Mouse (Mus musculus) megakaryocyte-erythroid progenitor cell, adult 5-6 weeks (primary cell): ENCODE results near the gene Igf2bp3. TPM values are rescaled to one million over a fixed set of nuclear protein-coding genes. Genes with fewer than 3 reads are reported as not detected.

Experiments
- ATAC-seq: replicated peaks from 2 replicates; pipeline ENCODE4 v1.8.0; 2016; ENCODE audit warnings: mild to moderate bottlenecking, inconsistent platforms; ENCODE audit not compliant: severe bottlenecking, poor library complexity, low FRiP score, low TSS enrichment
- total RNA-seq, 2 experiments: library from RNA; stranded (forward) in 1 of 2; stranded (reverse) in 1 of 2; fragments of 200-1000, 215-1000 nt in 1 of 2; fragments of >200 nt in 1 of 2; fragmentation: Nextera tagmentation in 1 of 2; gene quantifications; 2 replicates each; pipeline ENCODE4 v1.2.3; 2014 to 2017

The Igf2bp3 gene
- total RNA-seq, 2 experiments from 2014 or later: 0.17 TPM; not detected in 1

DNA sequence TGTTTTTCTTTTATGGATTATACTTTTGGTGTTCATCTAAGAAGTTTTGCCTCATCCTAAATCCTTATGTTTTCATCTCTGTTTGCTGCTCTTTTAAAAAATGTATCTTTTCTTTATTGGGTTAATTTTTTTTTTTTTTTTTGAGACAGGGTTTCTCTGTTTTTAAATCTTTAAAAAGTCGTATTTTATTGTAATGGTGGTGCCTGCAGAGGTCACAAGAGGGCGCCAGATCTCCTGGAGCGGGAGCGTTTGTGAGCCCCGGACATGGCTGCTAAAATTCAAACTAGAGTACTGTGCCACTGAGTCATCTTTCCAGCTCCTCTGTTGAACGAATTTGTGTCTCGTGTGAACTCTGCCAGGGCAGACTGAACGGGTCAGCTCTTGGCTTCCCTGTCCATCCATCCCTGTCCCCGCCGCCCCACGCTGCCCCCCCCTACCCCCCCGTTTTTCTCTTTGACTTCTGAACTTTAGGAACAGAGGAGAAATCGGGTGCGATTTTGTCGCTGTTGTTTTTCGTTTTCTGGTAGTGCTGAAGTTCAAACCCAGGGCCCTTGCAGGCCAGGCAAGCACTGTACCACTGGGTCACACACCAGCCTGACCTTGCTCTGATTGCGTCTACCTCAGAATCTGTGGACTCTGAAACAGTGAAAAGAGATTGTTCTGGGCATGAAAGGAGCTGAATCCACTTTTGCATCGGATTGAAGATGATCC lies 175.1 kb downstream of the Igf2bp3 start:
- ATAC-seq: peak; percentile 71

DNA sequence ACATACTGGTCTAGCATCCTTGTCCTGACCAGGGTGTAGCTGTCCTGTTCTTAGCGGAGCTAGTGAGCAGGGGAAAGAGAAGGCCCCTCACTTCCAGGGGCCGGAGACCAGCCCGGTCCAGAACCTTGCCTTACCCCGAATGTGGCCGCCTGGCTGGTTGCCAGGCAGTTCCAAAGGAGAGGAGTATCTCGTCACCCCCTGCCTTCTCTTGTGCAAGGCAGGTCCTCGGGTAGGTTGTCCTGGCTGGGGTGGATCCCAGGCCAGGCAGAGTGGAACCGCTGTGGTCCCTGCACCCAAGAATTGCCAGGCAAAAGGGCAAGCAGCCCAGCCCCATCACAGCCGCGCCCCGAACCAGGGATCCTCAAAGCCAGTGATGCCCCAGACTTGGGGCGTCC lies 177.5 kb downstream of the Igf2bp3 start:
- ATAC-seq: no peak

GRCm38 (mm10) chr6:49036275-49037267 lies 178.2 kb downstream of the Igf2bp3 start, which contains the start of gene Gpnmb:
Gene Gpnmb, plus strand, starts transcription at chr6:49036546.
- no peak for ATAC-seq

Other genes with a start within 250 kb of the Igf2bp3 start
- gene Doxl2, start 240.0 kb downstream of the Igf2bp3 start, total RNA-seq (2014; fragmentation: Nextera tagmentation): not detected in 2 replicates
- not detected in 2 replicates for gene Doxl2, start 240.0 kb downstream of the Igf2bp3 start, total RNA-seq (2017)
- gene Svs1, start 228.1 kb downstream of the Igf2bp3 start, total RNA-seq (2014; fragmentation: Nextera tagmentation): not detected in 2 replicates
- gene Svs1, start 228.1 kb downstream of the Igf2bp3 start, total RNA-seq (2017): not detected in 2 replicates
- not detected in 2 replicates for gene Gpnmb, start 178.4 kb downstream of the Igf2bp3 start, total RNA-seq (2014; fragmentation: Nextera tagmentation)
- not detected in 2 replicates for gene Gpnmb, start 178.4 kb downstream of the Igf2bp3 start, total RNA-seq (2017)
- gene Malsu1, start 141.2 kb downstream of the Igf2bp3 start, total RNA-seq (2014; fragmentation: Nextera tagmentation): 20.5 and 32.3 TPM in 2 replicates
- gene Malsu1, start 141.2 kb downstream of the Igf2bp3 start, total RNA-seq (2017): 7.7 and 37.2 TPM in 2 replicates
- 160 and 198 TPM in 2 replicates for gene Tra2a, start 49.1 kb upstream of the Igf2bp3 start, total RNA-seq (2014; fragmentation: Nextera tagmentation)
- 184 and 193 TPM in 2 replicates for gene Tra2a, start 49.1 kb upstream of the Igf2bp3 start, total RNA-seq (2017)
- gene Ccdc126, start 104.3 kb upstream of the Igf2bp3 start, total RNA-seq (2014; fragmentation: Nextera tagmentation): 0.70 and 3.1 TPM in 2 replicates
- 0.94 and 2.1 TPM in 2 replicates for gene Ccdc126, start 104.3 kb upstream of the Igf2bp3 start, total RNA-seq (2017)
- gene Fam221a, start 152.8 kb upstream of the Igf2bp3 start, total RNA-seq (2014; fragmentation: Nextera tagmentation): 6.6 and 7.5 TPM in 2 replicates
- 1.2 and 2.0 TPM in 2 replicates for gene Fam221a, start 152.8 kb upstream of the Igf2bp3 start, total RNA-seq (2017)
- gene Stk31, start 180.6 kb upstream of the Igf2bp3 start, total RNA-seq (2014; fragmentation: Nextera tagmentation): not detected in 2 replicates
- gene Stk31, start 180.6 kb upstream of the Igf2bp3 start, total RNA-seq (2017): not detected in 2 replicates